Mouse (Mus musculus): Measurements from ENCODE around the gene Fnip2. TPM values are rescaled to one million over a fixed set of nuclear protein-coding genes. Genes with fewer than 3 reads are reported as not detected.

Fnip2 gene
- polyA plus RNA-seq, 1 experiment from 2014 or later: 5.7 TPM

DNA sequence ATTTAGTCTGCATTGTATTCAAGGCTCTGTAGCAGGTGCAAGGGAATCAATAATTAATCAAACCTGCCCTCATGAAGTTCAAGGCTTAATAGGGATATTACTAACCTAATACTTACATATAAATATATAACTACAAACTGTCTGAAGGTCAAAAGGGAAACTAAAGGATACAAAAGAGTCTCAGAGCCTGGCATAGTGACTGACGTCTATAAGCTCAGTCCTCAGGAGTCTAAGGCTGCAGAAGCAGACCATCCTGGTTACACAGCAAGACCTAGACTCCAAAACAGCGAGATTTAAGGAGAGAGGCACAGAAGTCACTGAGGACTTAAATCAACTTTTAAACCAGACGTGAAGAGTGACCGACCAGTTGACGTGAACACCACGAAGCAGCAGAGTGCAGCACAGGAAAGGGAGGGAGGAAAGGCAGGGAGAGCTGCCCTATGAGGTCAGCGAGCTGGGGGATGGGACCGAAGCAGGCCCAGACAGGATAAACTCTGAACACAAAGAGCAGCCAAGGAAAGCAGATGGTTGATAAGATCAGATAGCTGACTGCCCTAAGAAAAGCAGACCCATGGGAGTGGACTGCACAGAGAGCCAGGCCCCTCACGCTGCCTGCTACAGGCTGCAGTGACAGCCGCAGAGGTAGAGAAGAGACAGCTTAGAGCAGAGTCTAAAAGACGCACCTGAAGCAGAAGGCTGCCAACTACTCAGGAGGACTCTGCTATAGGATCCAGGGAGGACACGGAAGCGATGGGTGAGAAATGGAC, 48.7 kb downstream of the Fnip2 start:
- Histone ChIP-seq H3K4me3 (replicated peaks; ENCODE audit: low read length) (no peak overlapping the region), H3K9me3 (ENCODE audit: control insufficient read depth, low read length) (no peaks in the 10 kb centered on the region), H3K4me1 (replicated peaks; ENCODE audit: control insufficient read depth, insufficient read depth, low read length) (peaks cover 17% of the 10 kb centered on the region; the same call in 1 of the 2 replicates), H3K9ac (replicated peaks; ENCODE audit: low read depth, low read length) (no peak overlapping the region), H3K27me3 (replicated peaks; ENCODE audit: control insufficient read depth, insufficient read depth, low read length) (no peaks in the 10 kb centered on the region), H3K4me2 (ENCODE audit: low read length) (no peak overlapping the region), H3K36me3 (ENCODE audit: control insufficient read depth, insufficient read depth) (no peaks in the 10 kb centered on the region), H3K27ac (ENCODE audit: low read length) (no peak overlapping the region)
- ATAC-seq: peak; percentile 3; the same call in 1 of the 2 replicates
- 41% methylated on average over 13 of the region's 13 CpGs for WGBS

DNA sequence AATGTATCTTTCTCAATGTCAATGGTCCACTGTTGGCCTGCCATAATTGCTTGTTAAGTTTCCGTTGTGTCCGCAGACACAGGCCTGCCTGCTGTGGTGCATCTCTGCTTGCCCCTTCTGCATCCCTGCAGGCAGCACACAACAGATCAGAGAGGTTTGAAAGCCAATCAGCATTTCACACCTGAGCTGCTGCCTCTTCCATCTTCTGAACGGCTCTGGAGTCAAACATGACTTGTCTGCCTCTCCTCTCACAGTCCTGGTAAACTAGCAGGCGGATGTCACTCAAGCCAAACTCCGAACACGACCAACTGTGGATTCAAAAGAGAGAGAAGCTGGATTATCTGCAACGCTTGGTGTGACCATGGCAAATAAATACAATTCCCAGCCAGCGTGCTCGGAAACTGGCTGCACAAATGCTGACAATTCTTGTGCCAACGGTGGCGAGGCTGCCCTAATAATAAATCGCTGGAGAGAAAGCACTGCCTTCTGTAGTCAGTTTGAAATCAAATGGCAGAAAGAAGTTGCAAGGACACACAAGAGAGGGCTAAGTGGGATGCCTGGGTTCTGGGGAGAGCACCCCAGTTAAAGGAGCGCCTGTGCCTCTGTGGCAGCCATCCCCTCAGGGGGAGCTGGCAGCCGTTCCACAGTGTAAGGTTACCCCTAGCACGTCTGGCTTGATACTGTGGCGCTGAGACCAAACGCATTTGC, 49.6 kb downstream of the Fnip2 start:
- H3K9me3 ChIP-seq (ENCODE audit: control insufficient read depth, low read length): no peaks in the 10 kb centered on the region
- no peak overlapping the region for H3K4me3 ChIP-seq (replicated peaks; ENCODE audit: low read length)
- ATAC-seq: peak; percentile 81
- no peak overlapping the region for H3K9ac ChIP-seq (replicated peaks; ENCODE audit: low read depth, low read length)
- no peak overlapping the region for H3K4me2 ChIP-seq (ENCODE audit: low read length)
- H3K36me3 ChIP-seq (ENCODE audit: control insufficient read depth, insufficient read depth): no peaks in the 10 kb centered on the region
- H3K4me1 ChIP-seq (replicated peaks; ENCODE audit: control insufficient read depth, insufficient read depth, low read length): peaks cover 17% of the 10 kb centered on the region; the same call in 1 of the 2 replicates
- H3K27ac ChIP-seq (ENCODE audit: low read length): peak overlapping the region; percentile 46
- no peaks in the 10 kb centered on the region for H3K27me3 ChIP-seq (replicated peaks; ENCODE audit: control insufficient read depth, insufficient read depth, low read length)
- WGBS: 44% methylated on average over 17 of the region's 17 CpGs

DNA sequence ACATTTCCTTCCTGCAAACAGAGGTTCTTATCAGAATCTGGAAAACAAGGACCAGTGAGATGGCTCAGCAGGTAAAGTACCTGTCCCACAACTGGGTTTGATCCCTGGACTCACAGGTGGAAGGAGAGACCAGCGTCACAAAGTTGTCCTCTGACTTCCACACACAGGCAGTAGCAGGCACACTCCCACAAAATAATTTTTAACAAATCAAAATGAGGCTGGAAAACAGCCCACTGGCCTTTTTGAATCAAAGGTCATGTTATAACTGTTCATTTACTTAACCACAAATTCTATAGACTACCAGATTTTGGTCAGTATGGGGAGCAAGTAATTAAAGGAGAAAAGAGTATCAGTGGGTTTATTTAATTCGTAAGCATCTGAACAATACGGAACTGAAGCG, 50.6 kb downstream of the Fnip2 start:
- 90% methylated on average over 4 of the region's 4 CpGs for WGBS

DNA sequence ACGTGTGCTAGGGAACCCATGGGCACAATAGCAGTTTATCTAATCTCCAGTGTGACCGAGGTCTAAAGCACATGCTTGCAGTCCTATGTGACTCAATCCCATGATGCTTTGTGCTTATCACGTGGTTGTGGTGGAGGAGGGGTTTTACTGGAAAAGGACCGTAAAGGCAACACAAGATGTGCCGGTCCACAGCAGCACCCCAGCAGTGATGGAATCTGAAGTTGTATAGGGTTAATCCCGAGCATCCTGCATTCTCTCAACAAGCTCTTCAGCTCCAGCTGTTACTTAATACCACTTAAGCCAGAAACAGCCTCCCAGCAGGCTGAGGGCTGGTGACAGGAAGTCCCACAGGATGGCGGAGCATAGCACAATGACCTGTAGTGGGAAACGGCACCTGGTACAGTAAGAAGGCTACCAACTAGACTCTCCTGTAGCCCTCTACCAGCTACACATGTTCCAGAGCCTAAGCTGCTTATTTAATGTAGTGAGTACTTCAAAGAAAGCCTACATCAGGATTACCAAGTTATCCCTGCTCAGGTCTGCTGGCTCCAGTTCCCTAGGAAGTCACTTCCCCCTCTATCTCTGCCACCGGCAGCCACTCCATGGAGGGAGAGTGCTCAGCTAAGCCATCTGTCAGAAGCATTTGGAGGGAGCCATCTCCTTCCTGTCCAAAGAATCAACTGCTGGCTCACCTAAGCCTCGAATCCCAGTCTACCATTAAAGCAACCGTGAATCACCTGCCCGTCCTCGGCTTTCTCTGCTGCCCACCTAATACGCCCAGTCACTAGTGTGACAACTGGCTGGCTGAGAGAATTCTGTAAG, 51.3 kb downstream of the Fnip2 start:
- 72% methylated on average over 14 of the region's 14 CpGs for WGBS
- H3K4me1 ChIP-seq (replicated peaks; ENCODE audit: control insufficient read depth, insufficient read depth, low read length): peaks cover 17% of the 10 kb centered on the region; the same call in 1 of the 2 replicates
- no peak overlapping the region for H3K4me2 ChIP-seq (ENCODE audit: low read length)
- ATAC-seq: no peak
- no peak overlapping the region for H3K27ac ChIP-seq (ENCODE audit: low read length)
- no peaks in the 10 kb centered on the region for H3K27me3 ChIP-seq (replicated peaks; ENCODE audit: control insufficient read depth, insufficient read depth, low read length)
- H3K4me3 ChIP-seq (replicated peaks; ENCODE audit: low read length): no peak overlapping the region
- H3K9ac ChIP-seq (replicated peaks; ENCODE audit: low read depth, low read length): no peak overlapping the region
- no peaks in the 10 kb centered on the region for H3K9me3 ChIP-seq (ENCODE audit: control insufficient read depth, low read length)
- H3K36me3 ChIP-seq (ENCODE audit: control insufficient read depth, insufficient read depth): no peaks in the 10 kb centered on the region

More for the DNA sequence above, 50.6 kb downstream of the Fnip2 start:
- Histone ChIP-seq H3K9me3 (ENCODE audit: control insufficient read depth, low read length) (no peaks in the 10 kb centered on the region), H3K27me3 (replicated peaks; ENCODE audit: control insufficient read depth, insufficient read depth, low read length) (no peaks in the 10 kb centered on the region), H3K4me1 (replicated peaks; ENCODE audit: control insufficient read depth, insufficient read depth, low read length) (peaks cover 17% of the 10 kb centered on the region; the same call in 1 of the 2 replicates), H3K9ac (replicated peaks; ENCODE audit: low read depth, low read length) (no peak overlapping the region), H3K36me3 (ENCODE audit: control insufficient read depth, insufficient read depth) (no peaks in the 10 kb centered on the region), H3K27ac (ENCODE audit: low read length) (no peak overlapping the region), H3K4me2 (ENCODE audit: low read length) (no peak overlapping the region), H3K4me3 (replicated peaks; ENCODE audit: low read length) (no peak overlapping the region)
- no peak for ATAC-seq

DNA sequence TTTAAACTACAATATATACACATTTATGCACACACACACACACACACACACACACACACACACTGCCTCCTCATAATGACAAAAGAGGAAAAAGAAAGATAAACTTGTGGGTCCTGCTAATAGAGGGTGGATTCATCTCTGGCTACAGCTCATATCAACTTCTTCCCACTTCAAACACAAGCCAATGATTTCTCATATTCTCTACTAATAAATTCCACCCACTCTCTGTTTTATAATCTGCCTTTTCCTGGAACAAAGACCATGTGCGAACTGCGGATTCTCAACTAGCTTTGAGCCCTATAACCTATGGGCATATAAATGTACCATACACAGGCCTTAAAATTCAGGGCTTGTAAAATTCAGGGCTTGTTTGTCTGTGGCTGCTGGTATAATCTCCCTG, 53.3 kb downstream of the Fnip2 start:
- H3K4me1 ChIP-seq (replicated peaks; ENCODE audit: control insufficient read depth, insufficient read depth, low read length): peaks cover 17% of the 10 kb centered on the region; the same call in 1 of the 2 replicates
- H3K36me3 ChIP-seq (ENCODE audit: control insufficient read depth, insufficient read depth): no peaks in the 10 kb centered on the region
- no peaks in the 10 kb centered on the region for H3K9me3 ChIP-seq (ENCODE audit: control insufficient read depth, low read length)
- H3K4me2 ChIP-seq (ENCODE audit: low read length): no peak overlapping the region
- no peak overlapping the region for H3K27ac ChIP-seq (ENCODE audit: low read length)
- H3K27me3 ChIP-seq (replicated peaks; ENCODE audit: control insufficient read depth, insufficient read depth, low read length): no peaks in the 10 kb centered on the region
- ATAC-seq: no peak
- no peak overlapping the region for H3K4me3 ChIP-seq (replicated peaks; ENCODE audit: low read length)
- WGBS: 92% methylated on average over 2 of the region's 2 CpGs
- no peak overlapping the region for H3K9ac ChIP-seq (replicated peaks; ENCODE audit: low read depth, low read length)

DNA sequence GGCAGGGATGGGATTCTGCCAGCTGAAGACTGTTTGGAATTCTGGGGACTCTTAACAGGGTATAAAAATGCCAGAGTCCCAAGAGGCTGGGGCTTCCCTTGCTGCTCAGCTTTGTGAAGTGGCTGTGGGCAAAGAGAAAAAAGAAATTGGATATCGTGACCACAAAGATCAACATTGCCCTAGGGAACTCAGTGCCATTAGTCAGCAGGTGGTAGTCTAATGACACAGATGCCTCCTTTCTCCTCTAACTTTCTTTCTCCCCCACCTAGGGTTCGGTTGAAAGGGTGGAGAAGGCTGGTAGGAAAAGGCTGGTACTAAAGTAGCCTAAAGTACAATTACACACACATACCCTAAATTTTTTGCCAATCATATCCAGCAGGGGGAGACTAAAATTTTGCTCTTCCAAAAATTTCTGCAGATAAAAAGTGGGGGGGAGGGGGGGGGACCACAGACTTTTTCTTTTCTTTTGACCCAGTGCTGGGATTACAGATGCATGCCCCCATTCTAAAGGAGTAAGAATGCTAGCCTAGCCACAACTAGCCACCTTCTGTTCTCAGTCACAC, 66.3 kb downstream of the Fnip2 start:
- Histone ChIP-seq H3K27me3 (replicated peaks; ENCODE audit: control insufficient read depth, insufficient read depth, low read length) (no peaks in the 10 kb centered on the region), H3K4me1 (replicated peaks; ENCODE audit: control insufficient read depth, insufficient read depth, low read length) (no peaks in the 10 kb centered on the region), H3K4me3 (replicated peaks; ENCODE audit: low read length) (no peak overlapping the region), H3K4me2 (ENCODE audit: low read length) (no peak overlapping the region), H3K9me3 (ENCODE audit: control insufficient read depth, low read length) (no peaks in the 10 kb centered on the region), H3K27ac (ENCODE audit: low read length) (no peak overlapping the region), H3K9ac (replicated peaks; ENCODE audit: low read depth, low read length) (no peak overlapping the region), H3K36me3 (ENCODE audit: control insufficient read depth, insufficient read depth) (no peaks in the 10 kb centered on the region)
- ATAC-seq: no peak
- 90% methylated on average over 2 of the region's 2 CpGs for WGBS

DNA sequence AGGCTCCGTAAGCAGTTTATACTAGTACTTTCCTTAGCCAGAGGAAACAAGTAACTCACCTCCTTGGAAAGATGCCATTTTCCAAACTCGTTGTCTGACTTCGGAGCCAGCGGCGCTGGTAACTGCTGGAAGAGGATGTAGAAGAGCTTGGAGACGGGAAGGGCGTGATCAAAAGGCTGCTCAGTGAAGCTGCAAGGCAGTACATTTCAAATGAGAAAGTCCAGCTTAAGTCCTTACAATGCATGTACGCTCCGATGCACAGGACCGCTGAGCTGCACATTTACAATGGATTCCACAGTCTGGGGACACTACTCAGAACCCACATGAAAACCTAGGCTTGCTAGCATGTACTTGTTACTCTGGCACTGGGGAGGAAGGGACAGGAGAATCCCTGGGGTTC, 67.3 kb downstream of the Fnip2 start:
- H3K36me3 ChIP-seq (ENCODE audit: control insufficient read depth, insufficient read depth): no peaks in the 10 kb centered on the region
- no peak overlapping the region for H3K4me2 ChIP-seq (ENCODE audit: low read length)
- no peaks in the 10 kb centered on the region for H3K9me3 ChIP-seq (ENCODE audit: control insufficient read depth, low read length)
- H3K9ac ChIP-seq (replicated peaks; ENCODE audit: low read depth, low read length): no peak overlapping the region
- no peaks in the 10 kb centered on the region for H3K27me3 ChIP-seq (replicated peaks; ENCODE audit: control insufficient read depth, insufficient read depth, low read length)
- H3K4me3 ChIP-seq (replicated peaks; ENCODE audit: low read length): no peak overlapping the region
- H3K4me1 ChIP-seq (replicated peaks; ENCODE audit: control insufficient read depth, insufficient read depth, low read length): no peaks in the 10 kb centered on the region
- 18% methylated on average over 10 of the region's 10 CpGs for WGBS
- H3K27ac ChIP-seq (ENCODE audit: low read length): no peak overlapping the region
- peak; percentile 43 for ATAC-seq

DNA sequence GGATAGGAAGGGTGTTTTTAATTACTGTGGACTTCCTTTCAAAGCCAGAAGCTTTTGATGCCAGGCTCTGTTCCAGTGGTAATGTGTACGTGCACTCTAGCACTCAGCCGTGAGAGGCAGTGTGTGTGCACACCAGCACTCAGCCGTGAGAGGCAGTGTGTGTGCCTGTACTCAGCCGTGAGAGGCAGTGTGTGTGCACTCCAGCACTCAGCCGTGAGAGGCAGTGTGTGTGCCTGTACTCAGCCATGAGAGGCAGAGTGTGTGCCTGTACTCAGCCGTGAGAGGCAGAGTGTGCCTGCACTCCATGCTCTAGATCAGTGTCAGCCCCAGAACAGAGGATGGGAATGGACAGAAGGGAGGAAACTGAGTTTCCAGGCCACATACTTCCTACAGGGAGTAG, 70.9 kb downstream of the Fnip2 start:
- 83% methylated on average over 6 of the region's 6 CpGs for WGBS
- H3K4me3 ChIP-seq (replicated peaks; ENCODE audit: low read length): no peak overlapping the region
- no peak overlapping the region for H3K4me2 ChIP-seq (ENCODE audit: low read length)
- no peak overlapping the region for H3K27ac ChIP-seq (ENCODE audit: low read length)
- no peak overlapping the region for H3K9ac ChIP-seq (replicated peaks; ENCODE audit: low read depth, low read length)
- peaks cover 6% of the 10 kb centered on the region; the same call in 1 of the 2 replicates for H3K36me3 ChIP-seq (ENCODE audit: control insufficient read depth, insufficient read depth)
- H3K9me3 ChIP-seq (ENCODE audit: control insufficient read depth, low read length): no peaks in the 10 kb centered on the region
- no peaks in the 10 kb centered on the region for H3K4me1 ChIP-seq (replicated peaks; ENCODE audit: control insufficient read depth, insufficient read depth, low read length)
- ATAC-seq: no peak
- no peaks in the 10 kb centered on the region for H3K27me3 ChIP-seq (replicated peaks; ENCODE audit: control insufficient read depth, insufficient read depth, low read length)

DNA sequence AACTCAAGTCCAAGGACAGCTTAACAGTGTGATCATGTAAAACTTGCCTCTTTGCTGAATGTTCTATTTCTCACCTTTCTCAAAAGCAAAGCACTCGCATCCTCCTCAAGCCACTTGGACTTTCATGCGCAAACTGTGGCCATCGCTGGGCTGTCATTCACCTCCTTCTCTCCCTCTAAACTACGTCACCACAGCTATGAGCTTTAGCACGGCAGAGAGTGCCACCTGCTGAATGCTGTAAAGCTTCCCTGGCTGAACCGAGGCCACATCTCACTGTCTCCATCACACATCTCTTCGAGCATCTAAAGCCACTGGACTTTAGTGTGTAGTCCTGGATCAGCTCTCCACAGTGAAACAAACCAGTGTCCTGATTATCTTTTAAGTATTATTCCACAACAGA, 72.4 kb downstream of the Fnip2 start:
- Histone ChIP-seq H3K4me1 (replicated peaks; ENCODE audit: control insufficient read depth, insufficient read depth, low read length) (no peaks in the 10 kb centered on the region), H3K27me3 (replicated peaks; ENCODE audit: control insufficient read depth, insufficient read depth, low read length) (no peaks in the 10 kb centered on the region), H3K27ac (ENCODE audit: low read length) (no peak overlapping the region), H3K4me2 (ENCODE audit: low read length) (no peak overlapping the region), H3K4me3 (replicated peaks; ENCODE audit: low read length) (no peak overlapping the region), H3K36me3 (ENCODE audit: control insufficient read depth, insufficient read depth) (peaks cover 6% of the 10 kb centered on the region; the same call in 1 of the 2 replicates), H3K9me3 (ENCODE audit: control insufficient read depth, low read length) (no peaks in the 10 kb centered on the region), H3K9ac (replicated peaks; ENCODE audit: low read depth, low read length) (no peak overlapping the region)
- WGBS: 71% methylated on average over 7 of the region's 7 CpGs
- ATAC-seq: peak; percentile 43; the same call in 1 of the 2 replicates
